Mouse (Mus musculus) adrenal gland, adult 8-10 months (tissue): ENCODE results near the gene A130010J15Rik. TPM values are rescaled to one million over a fixed set of nuclear protein-coding genes. Genes with fewer than 3 reads are reported as not detected.

Source experiments
- DNase-seq: peaks from one replicate; pipeline ENCODE4 v3.0.0; 2022
- total RNA-seq, 4 experiments: library from RNA; stranded (reverse); gene quantifications; 2 replicates each; pipeline ENCODE4 v1.2.4; 2022

Gene A130010J15Rik
- total RNA-seq, 4 experiments from 2014 or later: 2.2 to 3.2 (median 3.0) TPM

- no peak for DNase-seq
Observed at GRCm38 (mm10) chr1:193156316-193157110, 11.3 kb upstream of the A130010J15Rik start.

DNA sequence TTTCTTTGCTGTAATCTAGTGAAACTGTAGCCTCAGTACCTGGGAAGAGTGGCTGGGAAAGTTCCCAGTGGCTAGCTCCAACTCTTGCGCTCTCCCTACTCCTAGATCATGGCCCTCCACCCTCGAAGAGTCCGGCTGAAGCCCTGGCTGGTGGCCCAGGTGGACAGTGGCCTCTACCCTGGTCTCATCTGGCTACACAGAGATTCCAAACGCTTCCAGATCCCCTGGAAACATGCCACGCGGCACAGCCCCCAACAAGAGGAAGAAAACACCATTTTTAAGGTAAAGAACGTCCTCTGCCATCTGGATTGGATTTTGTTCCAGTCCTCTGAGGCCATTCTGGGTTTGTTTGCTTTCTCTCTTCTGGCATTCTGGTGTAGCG, 10.7 kb upstream of the A130010J15Rik start:
- no peak for DNase-seq

GRCm38 (mm10) chr1:193159163-193159562, 8.7 kb upstream of the A130010J15Rik start:
- no peak for DNase-seq

DNA sequence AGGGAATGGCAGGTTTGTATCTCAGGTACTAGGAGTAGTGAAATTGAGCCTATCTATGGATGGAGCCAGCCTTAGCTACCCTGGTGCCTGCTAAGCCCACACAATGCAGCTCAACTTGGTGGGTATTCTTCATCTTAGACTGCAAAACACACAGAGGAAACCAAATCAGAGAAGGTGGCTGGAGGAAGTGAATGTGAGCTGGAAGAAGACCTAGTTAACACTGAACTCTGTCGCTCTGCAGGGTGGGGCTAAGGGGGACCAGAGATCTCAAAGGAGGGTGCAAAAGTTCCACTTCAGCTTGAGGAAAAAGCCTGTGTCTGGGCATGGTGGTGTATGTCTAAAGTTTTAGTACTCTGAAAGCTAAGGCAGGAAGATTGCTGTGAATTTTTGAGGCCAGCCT, 8.2 kb upstream of the A130010J15Rik start:
- DNase-seq: no peak

GRCm38 (mm10) chr1:193160317-193161032, 7.4 kb upstream of the A130010J15Rik start:
- DNase-seq: no peak

GRCm38 (mm10) chr1:193169228-193169627, 1.4 kb downstream of the A130010J15Rik start:
- DNase-seq: no peak

DNA sequence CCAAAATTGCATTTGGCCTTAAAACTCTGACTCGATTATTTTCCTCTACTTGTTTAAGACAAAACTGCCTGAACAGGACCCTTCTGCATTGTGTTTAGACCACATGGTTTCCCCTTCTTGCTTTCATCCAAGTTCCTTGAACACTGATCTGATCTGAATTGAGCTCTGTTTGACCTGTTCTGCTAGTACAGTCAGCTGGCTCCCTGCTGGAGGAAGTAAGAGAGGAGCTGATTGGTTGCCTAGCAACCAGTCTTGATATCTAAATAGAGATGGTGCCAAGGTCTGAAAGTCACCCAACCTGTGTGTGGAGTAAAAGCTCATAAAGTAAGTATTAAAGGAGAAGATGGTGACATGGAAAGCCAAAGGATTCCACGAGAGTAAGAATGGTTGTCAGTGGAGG, 2.0 kb downstream of the A130010J15Rik start:
- DNase-seq: no peak

GRCm38 (mm10) chr1:193172991-193173809, 5.4 kb downstream of the A130010J15Rik start:
- peak; percentile 96 for DNase-seq

DNA sequence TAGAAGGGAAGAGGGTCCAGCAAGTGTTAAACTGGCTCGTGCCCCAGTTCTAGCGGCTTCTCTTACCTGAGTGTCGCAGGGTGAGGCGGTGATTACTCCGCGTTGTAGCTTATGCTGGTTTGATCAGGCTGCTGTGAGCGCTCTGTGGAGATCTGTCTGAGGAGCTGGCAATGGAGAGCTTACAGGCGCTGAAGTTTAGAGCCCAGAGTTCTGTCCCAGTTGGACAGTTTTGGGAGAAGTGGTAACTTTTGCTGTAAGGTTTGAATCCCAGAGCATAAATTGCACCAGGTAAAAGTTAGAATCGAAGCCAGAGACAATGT, 5.9 kb downstream of the A130010J15Rik start:
- no peak for DNase-seq

DNA sequence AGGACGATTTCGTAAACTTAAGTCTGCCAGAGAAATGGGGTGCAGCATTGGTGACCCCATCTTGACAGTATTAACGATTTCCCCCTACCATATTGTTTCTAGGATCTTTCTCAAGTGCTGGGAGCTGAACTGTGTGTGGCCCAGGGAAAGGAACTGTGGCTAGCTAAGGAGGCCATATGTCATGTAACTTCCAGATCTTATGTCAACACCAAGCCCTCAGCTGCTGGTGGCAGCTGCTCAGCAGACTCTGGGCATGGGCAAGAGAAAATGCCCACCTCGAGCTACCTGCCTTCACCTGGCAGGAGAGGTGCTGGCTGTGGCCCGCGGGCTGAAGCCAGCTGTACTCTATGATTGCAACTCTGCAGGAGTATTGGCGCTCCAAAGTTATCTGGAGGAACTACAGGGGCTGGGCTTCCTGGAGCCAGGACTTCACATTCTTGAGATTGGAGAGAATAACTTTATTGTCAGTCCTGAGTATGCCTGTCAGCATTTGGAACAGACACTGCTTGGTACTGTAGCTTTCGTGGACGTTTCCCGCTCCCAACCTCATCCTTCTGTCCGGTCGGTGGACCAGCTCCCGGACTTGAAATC, 6.4 kb downstream of the A130010J15Rik start:
- DNase-seq: no peak

- DNase-seq: no peak
Observed at GRCm38 (mm10) chr1:193181104-193181503, 13.3 kb downstream of the A130010J15Rik start.

DNA sequence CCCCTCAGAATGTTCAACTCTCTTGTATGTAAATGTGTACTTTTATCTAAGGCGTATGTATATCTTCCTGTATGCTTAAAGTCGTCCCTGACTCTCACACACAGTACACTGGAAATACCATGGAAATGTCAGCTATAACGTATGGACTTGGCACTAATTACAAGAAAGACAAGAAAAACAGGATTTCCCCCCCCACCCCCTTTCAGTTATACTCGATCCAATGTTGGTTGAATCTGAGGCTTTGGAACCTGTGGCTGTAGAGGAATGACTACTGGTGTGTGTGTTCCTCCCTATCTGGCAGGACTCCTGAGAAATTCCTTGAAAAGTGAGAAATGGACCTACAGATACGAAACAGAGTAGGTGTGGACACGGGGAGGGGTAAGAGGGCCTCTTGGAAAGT, 20.4 kb downstream of the A130010J15Rik start:
- no peak for DNase-seq

GRCm38 (mm10) chr1:193189151-193189621, 21.3 kb downstream of the A130010J15Rik start:
- DNase-seq: no peak

- DNase-seq: no peak
Observed at GRCm38 (mm10) chr1:193189771-193190170, 21.9 kb downstream of the A130010J15Rik start.

- DNase-seq: no peak
Observed at GRCm38 (mm10) chr1:193191675-193192283, 23.9 kb downstream of the A130010J15Rik start.

DNA sequence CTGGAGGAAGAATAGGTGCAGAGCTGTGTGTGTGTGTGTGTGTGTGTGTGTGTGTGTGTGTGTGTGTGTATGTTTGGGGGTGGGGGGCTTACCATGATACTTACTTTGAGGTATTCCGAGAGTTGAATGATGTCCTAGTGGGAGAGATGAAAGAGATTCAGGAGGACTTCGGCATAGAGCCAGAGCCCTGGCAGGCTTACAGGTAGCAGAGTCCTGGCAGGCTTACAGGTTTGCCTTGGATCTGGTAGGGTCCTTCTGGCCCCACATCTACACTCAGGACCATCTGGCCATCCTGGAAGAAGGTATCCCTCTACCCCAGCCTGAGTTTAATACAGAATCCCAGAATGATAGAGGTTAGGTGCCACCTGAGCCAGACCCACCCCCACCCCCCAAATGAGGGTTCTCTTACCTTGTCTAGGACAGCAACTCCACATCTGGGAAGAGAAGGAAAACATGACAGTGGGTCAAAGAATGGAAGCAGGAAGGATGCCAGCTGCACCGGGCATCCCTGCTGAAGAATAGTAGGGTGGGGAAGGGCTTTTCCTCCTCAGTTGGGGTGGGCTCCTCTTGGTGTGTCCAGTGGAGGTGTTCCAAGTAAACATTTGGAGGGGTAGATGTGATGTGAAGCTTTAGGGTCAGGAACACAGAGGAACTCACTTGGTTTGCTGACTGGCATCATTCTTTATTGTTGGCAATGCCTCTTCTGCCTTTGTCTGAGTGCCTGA, 26.7 kb downstream of the A130010J15Rik start:
- no peak for DNase-seq

DNA sequence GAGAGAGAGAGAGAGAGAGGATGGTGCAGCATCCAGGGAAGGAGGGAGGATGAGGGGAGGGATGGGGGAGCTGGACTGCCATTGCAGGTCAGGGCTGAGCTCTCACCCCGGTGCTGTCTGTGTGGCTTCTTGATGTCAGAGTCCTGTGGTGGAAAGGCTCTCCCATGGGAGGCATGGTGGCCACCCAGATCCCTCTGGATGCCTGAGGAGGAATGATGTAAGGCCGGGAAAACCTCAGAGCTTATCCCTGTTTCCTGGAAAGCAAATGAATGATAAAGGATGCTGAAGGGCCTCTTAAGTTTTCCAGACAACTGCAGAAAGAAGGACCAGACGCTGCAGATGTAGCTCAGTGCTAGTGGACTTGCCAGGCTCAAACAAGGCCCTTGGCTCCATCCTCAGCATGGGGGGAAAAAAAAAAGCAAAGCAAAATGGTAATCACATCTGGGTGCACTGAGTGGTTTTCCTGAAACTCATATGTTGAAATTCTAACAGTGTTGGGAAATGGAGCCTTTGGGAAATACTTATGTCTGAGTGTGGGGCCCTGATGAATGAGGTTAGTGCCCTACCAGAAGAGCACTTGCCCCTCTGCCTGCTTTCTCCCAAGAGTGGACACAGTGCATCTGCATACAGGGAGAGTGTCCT, 27.4 kb downstream of the A130010J15Rik start:
- DNase-seq: no peak

DNA sequence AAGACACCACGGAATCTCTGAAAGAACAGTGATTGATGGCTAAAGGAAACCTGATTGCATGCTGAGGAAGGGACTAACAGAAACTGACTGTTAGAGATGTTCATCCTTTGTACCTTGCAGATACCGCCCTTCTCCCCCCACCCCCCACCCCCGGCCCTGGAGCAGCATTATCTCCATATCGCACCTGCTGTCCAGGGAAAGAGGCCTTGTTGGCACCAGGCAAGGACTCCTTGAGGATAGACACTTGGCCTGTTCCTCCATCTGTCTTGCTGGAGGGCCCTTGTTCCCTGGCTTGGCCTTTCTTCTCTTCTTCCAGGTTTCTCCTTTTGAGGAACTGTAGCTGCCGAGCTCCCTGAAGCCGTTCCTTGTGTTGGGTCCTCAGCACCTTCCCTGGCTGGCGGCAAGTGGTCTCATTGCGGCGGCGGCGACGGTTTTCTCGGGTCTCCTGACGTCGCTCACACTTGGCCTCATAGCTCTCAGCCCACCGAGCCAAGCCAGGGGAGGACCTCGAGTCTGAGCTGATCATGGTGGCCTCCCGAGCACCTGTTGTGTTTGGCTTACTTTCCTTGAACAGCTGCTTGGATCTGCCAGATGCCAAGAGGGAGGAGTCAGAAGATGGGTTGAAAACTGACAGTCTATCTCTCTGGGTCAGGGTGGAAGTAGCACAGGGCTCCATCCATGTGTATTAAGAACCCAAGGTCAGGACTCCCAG, 29.8 kb downstream of the A130010J15Rik start:
- no peak for DNase-seq

- no peak for DNase-seq
Observed at GRCm38 (mm10) chr1:193198312-193198711, 30.5 kb downstream of the A130010J15Rik start.
